Mouse (Mus musculus): ENCODE measurements around the gene Dus2. TPM values are rescaled to one million over a fixed set of nuclear protein-coding genes. Genes with fewer than 3 reads are reported as not detected.
A peak's percentile ranks its signal among the peaks of the same experiment; 100 is the strongest.

Dus2 gene
- total and polyA plus RNA-seq, 3 experiments, result 20.7 to 27.2 (median 23.2) TPM

- Histone ChIP-seq H3K9ac (ENCODE audit: insufficient read depth, low read depth) (peak overlapping the region; percentile 0; the same call in 1 of the 2 replicates), H3K79me2 (replicated peaks; ENCODE audit: control insufficient read depth, extremely low read depth, insufficient read depth, poor library complexity, severe bottlenecking) (peaks cover 95% of the 10 kb centered on the region), H3K27ac (ENCODE audit: insufficient read depth, low read depth) (peak overlapping the region; percentile 38; the same call in 1 of the 2 replicates), H3K4me2 (ENCODE audit: insufficient read depth, low read depth, poor library complexity, severe bottlenecking) (peak overlapping the region; percentile 57), H3K4me1 (ENCODE audit: control insufficient read depth in 1 of 2, insufficient read depth in 2 of 2) (peaks cover 9 to 41% of the 10 kb centered on the region in 2 experiments; a peak in 3 of 4 replicates), H3K27me3 (replicated peaks) (no peaks in the 10 kb centered on the region), H3K4me3 (replicated peaks in 1 of 3; ENCODE audit: low read depth in 2 of 3, low read length in 2 of 3, poor library complexity in 1 of 3) (no peak overlapping the region), H3K9me3 (replicated peaks; ENCODE audit: low read length) (peaks cover 5% of the 10 kb centered on the region), H3K36me3 (replicated peaks in 1 of 2; ENCODE audit: control insufficient read depth in 1 of 2, insufficient read depth in 1 of 2, low read length in 1 of 2) (peaks cover 18 to 70% of the 10 kb centered on the region in 2 experiments)
- no peak for TF ChIP-seq POLR2AphosphoS2 (IDR thresholded peaks at IDR 0.05; ENCODE audit: low read depth, low read length)
- no peak for TF ChIP-seq JUN (IDR thresholded peaks at IDR 0.05; ENCODE audit: insufficient read depth, low read depth, low read length)
- TF ChIP-seq RAD21 (IDR thresholded peaks at IDR 0.05; ENCODE audit: low read depth, low read length), result peak; percentile 53
- TF ChIP-seq TCF12 (IDR thresholded peaks at IDR 0.05; ENCODE audit: low read depth, low read length), result no peak
- no peak for TF ChIP-seq NRF1 (IDR thresholded peaks at IDR 0.05; ENCODE audit: low read depth, low read length)
- TF ChIP-seq MAZ (IDR thresholded peaks at IDR 0.05; ENCODE audit: low read depth, low read length), result no peak
- no peak for TF ChIP-seq BHLHE40 (IDR thresholded peaks at IDR 0.05; ENCODE audit: low read depth, low read length)
- no peak; the same call in 1 of the 2 replicates for TF ChIP-seq MXI1 (IDR thresholded peaks at IDR 0.05; ENCODE audit: low read depth, low read length)
- TF ChIP-seq RCOR1 (conservative IDR thresholded peaks at IDR 0.05; ENCODE audit: low read depth, low read length), result no peak
- no peak for TF ChIP-seq PAX5 (IDR thresholded peaks at IDR 0.05; ENCODE audit: low read length)
- TF ChIP-seq ZKSCAN1 (IDR thresholded peaks at IDR 0.05; ENCODE audit: borderline replicate concordance, low read depth, low read length), result no peak
- no peak for TF ChIP-seq MYC (IDR thresholded peaks at IDR 0.05; ENCODE audit: low read depth, low read length)
- TF ChIP-seq ZC3H11A (IDR thresholded peaks at IDR 0.05; ENCODE audit: low read depth, low read length), result no peak
- no peak for TF ChIP-seq NELFE (IDR thresholded peaks at IDR 0.05; ENCODE audit: low read depth, low read length)
- TF ChIP-seq ZNF384 (IDR thresholded peaks at IDR 0.05; ENCODE audit: low read depth, low read length), result no peak
- TF ChIP-seq USF2 (conservative IDR thresholded peaks at IDR 0.05; ENCODE audit: low read depth, low read length), result no peak
- no peak for TF ChIP-seq GABPA (IDR thresholded peaks at IDR 0.05; ENCODE audit: insufficient replicate concordance, low read depth, low read length)
- no peak for TF ChIP-seq HCFC1 (IDR thresholded peaks at IDR 0.05; ENCODE audit: low read depth, low read length)
- no peak for TF ChIP-seq ELF1 (IDR thresholded peaks at IDR 0.05; ENCODE audit: low read depth, low read length)
- no peak for TF ChIP-seq MEF2A (IDR thresholded peaks at IDR 0.05; ENCODE audit: borderline replicate concordance, low read depth, low read length)
- peak; percentile 77; the same call in 1 of the 2 replicates for TF ChIP-seq CHD1 (IDR thresholded peaks at IDR 0.05; ENCODE audit: low read depth, low read length)
- TF ChIP-seq IRF4 (IDR thresholded peaks at IDR 0.05; ENCODE audit: low read depth, low read length), result no peak
- no peak for TF ChIP-seq ZMIZ1 (IDR thresholded peaks at IDR 0.05; ENCODE audit: low read depth, low read length)
- peak in 1 of 2 experiments; percentile 72; a peak in 2 of 4 replicates for TF ChIP-seq CTCF (conservative IDR thresholded peaks at IDR 0.05 in 1 of 2, IDR thresholded peaks at IDR 0.05 in 1 of 2; ENCODE audit: low read depth in 2 of 2, low read length in 2 of 2)
- TF ChIP-seq CHD2 (IDR thresholded peaks at IDR 0.05; ENCODE audit: low read length), result no peak
- no peak for TF ChIP-seq POLR2A (IDR thresholded peaks at IDR 0.05; ENCODE audit: low read depth, low read length)
- TF ChIP-seq MAX (IDR thresholded peaks at IDR 0.05; ENCODE audit: low read length), result no peak
- TF ChIP-seq E2F4 (IDR thresholded peaks at IDR 0.05; ENCODE audit: insufficient replicate concordance, low read depth, low read length), result no peak
- TF ChIP-seq MAFK (IDR thresholded peaks at IDR 0.05; ENCODE audit: insufficient replicate concordance, low read length), result no peak
- TF ChIP-seq EP300 (IDR thresholded peaks at IDR 0.05; ENCODE audit: low read length), result no peak
- TF ChIP-seq ETS1 (conservative IDR thresholded peaks at IDR 0.05; ENCODE audit: low read depth, low read length), result no peak
- 0 out of 2 replicates have a peak, but pooled peaks have one; percentile 50 for TF ChIP-seq SIN3A (IDR thresholded peaks at IDR 0.05; ENCODE audit: low read length)
- TF ChIP-seq KAT2A (IDR thresholded peaks at IDR 0.05; ENCODE audit: insufficient replicate concordance, low read length), result no peak
- TF ChIP-seq UBTF (IDR thresholded peaks at IDR 0.05; ENCODE audit: low read depth, low read length), result no peak
- TF ChIP-seq JUND (conservative IDR thresholded peaks at IDR 0.05; ENCODE audit: low read depth, low read length), result no peak
- peak; percentile 66 for TF ChIP-seq SMC3 (IDR thresholded peaks at IDR 0.05; ENCODE audit: low read depth, low read length)
- in situ Hi-C loops (cut with MboI; ENCODE audit: low pct_ligation_motif_present, low pct_unique_long_range_greater_than_20kb, low sequenced_read_pairs), result no loop called here
- DNase-seq (ENCODE audit: extremely low read depth), result no peak
- dilution Hi-C loops (cut with MboI; ENCODE audit: extremely low pct_ligation_motif_present, extremely low pct_unique_long_range_greater_than_20kb, low sequenced_read_pairs), result no loop called here
Observed at GRCm38 (mm10) chr8:106075161-106075862, 84.2 kb downstream of the Dus2 start.

Measured in CH12.LX (cell line).